Comparison of ENCODE assay signal across 19 mouse cellular contexts in genomic region chr7:89247012-89247710, GRCm38 (mm10).
DNase-seq lines count a peak whose midpoint lies in the region; ATAC-seq lines count a peak whose summit lies in the region.
"Had no signal": no experiment of that assay in that cellular context is flagged by ENCODE, and none has a peak within 500 bp of the region (broad histone marks: within the 10 kb centered on the region; RNA-seq: fewer than 3 reads in every experiment).

No protein-coding gene starts in this region.

- DNase-seq in cerebellum, postnatal 10 days, result peak; percentile 15 to 22
- no peak for DNase-seq in cerebellum, adult 11 months
- DNase-seq in hindbrain, embryonic 11.5 days (ENCODE audit: low spot score), result no peak
- no peak for DNase-seq in limb, embryonic 11.5 days (ENCODE audit: low spot score)
- DNase-seq in limb, embryonic 10.5 days (ENCODE audit: low spot score), result no peak
- peak; percentile 44 for DNase-seq in brain, adult 2 months (ENCODE audit: low read depth, low spot score)
- no peak for DNase-seq in retina, postnatal 1 day
- DNase-seq: adrenal gland, postnatal 25 days; gastrocnemius, postnatal 25 days; kidney, adult 11 months; kidney, postnatal 4 days; right cerebral cortex, postnatal 4 days; thymus, postnatal 14 days had no signal

- H3K36me3 ChIP-seq in hindbrain, embryonic 13.5 days, result no peaks in the 10 kb centered on the region
- no peaks in the 10 kb centered on the region for H3K36me3 ChIP-seq in hindbrain, embryonic 11.5 days (ENCODE audit: control insufficient read depth, insufficient read depth, low read length)
- no peaks in the 10 kb centered on the region for H3K36me3 ChIP-seq in limb, embryonic 11.5 days (ENCODE audit: control insufficient read depth, insufficient read depth, low read length)
- no peaks in the 10 kb centered on the region for H3K36me3 ChIP-seq in limb, embryonic 10.5 days
- H3K36me3 ChIP-seq: limb, embryonic 15.5 days; liver, embryonic 15.5 days had no signal

- H3K9me3 ChIP-seq in hindbrain, embryonic 13.5 days, result no peaks in the 10 kb centered on the region
- H3K9me3 ChIP-seq in hindbrain, embryonic 11.5 days (ENCODE audit: control insufficient read depth, low read length), result no peaks in the 10 kb centered on the region
- no peaks in the 10 kb centered on the region for H3K9me3 ChIP-seq in limb, embryonic 11.5 days (ENCODE audit: control insufficient read depth, low read length)
- no peaks in the 10 kb centered on the region for H3K9me3 ChIP-seq in limb, embryonic 10.5 days (replicated peaks)
- H3K9me3 ChIP-seq: forebrain, embryonic 13.5 days; limb, embryonic 15.5 days; liver, embryonic 15.5 days had no signal

- 98% methylated on average over 2 of the region's 2 CpGs for WGBS in hindbrain, embryonic 13.5 days
- 85% methylated on average over 2 of the region's 2 CpGs for WGBS in hindbrain, embryonic 11.5 days
- 89% methylated on average over 2 of the region's 2 CpGs for WGBS in limb, embryonic 11.5 days
- WGBS in limb, embryonic 10.5 days, result 94% methylated on average over 2 of the region's 2 CpGs

- no peak overlapping the region for H3K9ac ChIP-seq in hindbrain, embryonic 13.5 days
- no peak overlapping the region for H3K9ac ChIP-seq in hindbrain, embryonic 11.5 days (ENCODE audit: low read depth, low read length)
- no peak overlapping the region for H3K9ac ChIP-seq in limb, embryonic 11.5 days (ENCODE audit: low read length)
- H3K9ac ChIP-seq: forebrain, embryonic 13.5 days; limb, embryonic 15.5 days; liver, embryonic 15.5 days had no signal

- no peaks in the 10 kb centered on the region for H3K27me3 ChIP-seq in hindbrain, embryonic 13.5 days
- H3K27me3 ChIP-seq in hindbrain, embryonic 11.5 days (ENCODE audit: control insufficient read depth, insufficient read depth, low read length), result no peaks in the 10 kb centered on the region
- H3K27me3 ChIP-seq in limb, embryonic 11.5 days (ENCODE audit: control insufficient read depth, insufficient read depth, low read length), result no peaks in the 10 kb centered on the region
- H3K27me3 ChIP-seq in limb, embryonic 10.5 days (ENCODE audit: low read depth, poor library complexity, severe bottlenecking), result 0 out of 2 replicates have a peak, but pooled peaks cover 8% of the 10 kb centered on the region
- H3K27me3 ChIP-seq: forebrain, embryonic 13.5 days; limb, embryonic 15.5 days; liver, embryonic 15.5 days had no signal

- 0 out of 2 replicates have a peak, but pooled peaks have one; percentile 39 for ATAC-seq in hindbrain, embryonic 13.5 days (ENCODE audit: low FRiP score)
- no peak for ATAC-seq in hindbrain, embryonic 11.5 days (ENCODE audit: low FRiP score)
- ATAC-seq in limb, embryonic 11.5 days (ENCODE audit: insufficient number of reproducible peaks, low FRiP score, low TSS enrichment, low read depth), result peak; percentile 31; the same call in 1 of the 2 replicates
- ATAC-seq: forebrain, embryonic 13.5 days; hindbrain, postnatal 0 days had no signal

- no peak overlapping the region for H3K27ac ChIP-seq in hindbrain, embryonic 13.5 days
- H3K27ac ChIP-seq in hindbrain, embryonic 11.5 days (ENCODE audit: low read depth, low read length), result no peak overlapping the region
- H3K27ac ChIP-seq in limb, embryonic 11.5 days (replicated peaks; ENCODE audit: low read depth, low read length), result no peak overlapping the region
- no peak overlapping the region for H3K27ac ChIP-seq in limb, embryonic 10.5 days
- H3K27ac ChIP-seq: forebrain, embryonic 13.5 days; hindbrain, postnatal 0 days; limb, embryonic 15.5 days; liver, embryonic 15.5 days had no signal

- no peaks in the 10 kb centered on the region for H3K4me1 ChIP-seq in hindbrain, embryonic 13.5 days (replicated peaks)
- no peaks in the 10 kb centered on the region for H3K4me1 ChIP-seq in hindbrain, embryonic 11.5 days (replicated peaks; ENCODE audit: control insufficient read depth, insufficient read depth, low read length)
- no peaks in the 10 kb centered on the region for H3K4me1 ChIP-seq in limb, embryonic 11.5 days (ENCODE audit: control insufficient read depth, insufficient read depth, low read length)
- H3K4me1 ChIP-seq in limb, embryonic 10.5 days, result peaks cover 17% of the 10 kb centered on the region
- H3K4me1 ChIP-seq: forebrain, embryonic 13.5 days; liver, embryonic 15.5 days had no signal

- no peak overlapping the region for H3K4me3 ChIP-seq in hindbrain, embryonic 13.5 days
- H3K4me3 ChIP-seq in hindbrain, embryonic 11.5 days (ENCODE audit: low read depth, low read length), result no peak overlapping the region
- H3K4me3 ChIP-seq in limb, embryonic 11.5 days (ENCODE audit: low read depth, low read length), result no peak overlapping the region
- H3K4me3 ChIP-seq in limb, embryonic 10.5 days, result no peak overlapping the region
- H3K4me3 ChIP-seq: erythroblast, embryonic 14.5 days; forebrain, embryonic 13.5 days; limb, embryonic 15.5 days; liver, embryonic 15.5 days had no signal

- no peak overlapping the region for H3K4me2 ChIP-seq in hindbrain, embryonic 13.5 days
- H3K4me2 ChIP-seq in hindbrain, embryonic 11.5 days (replicated peaks; ENCODE audit: low read depth, low read length), result no peak overlapping the region
- no peak overlapping the region for H3K4me2 ChIP-seq in limb, embryonic 11.5 days (ENCODE audit: low read depth, severe bottlenecking)
- H3K4me2 ChIP-seq: forebrain, embryonic 13.5 days; limb, embryonic 15.5 days; liver, embryonic 15.5 days had no signal

Comparison
In these comparisons a context has a peak if more than half of its experiments do, and no peak if none do; other contexts are left out.
1. DNase-seq: peak in cerebellum, postnatal 10 days (2 of 2) and brain, adult 2 months (single experiment); none in cerebellum, adult 11 months (single experiment), hindbrain, embryonic 11.5 days (single experiment), limb, embryonic 11.5 days (single experiment), limb, embryonic 10.5 days (single experiment) and retina, postnatal 1 day (single experiment).